Mouse (Mus musculus): ENCODE measurements at regions not wholly inside any gene's neighbourhood (a gene's known extent, or its start where the extent isn't known, plus 50 kb on each side); places are given as distances from the start of the nearest gene placed in this dataset.

- Histone ChIP-seq H3K27me3 (ENCODE audit: control insufficient read depth, insufficient read depth, low read length) (no peaks in the 10 kb centered on the region), H3K27ac (replicated peaks; ENCODE audit: low read depth, low read length) (no peak overlapping the region), H3K4me2 (ENCODE audit: low read depth, severe bottlenecking) (no peak overlapping the region), H3K4me1 (ENCODE audit: control insufficient read depth, insufficient read depth, low read length) (0 out of 2 replicates have a peak, but pooled peaks cover 2% of the 10 kb centered on the region), H3K9ac (ENCODE audit: low read length) (no peak overlapping the region), H3K36me3 (ENCODE audit: control insufficient read depth, insufficient read depth, low read length) (no peaks in the 10 kb centered on the region), H3K4me3 (ENCODE audit: low read depth, low read length) (no peak overlapping the region), H3K9me3 (ENCODE audit: control insufficient read depth, low read length) (no peaks in the 10 kb centered on the region)
- DNase-seq (ENCODE audit: low spot score) (no peak), ATAC-seq (ENCODE audit: insufficient number of reproducible peaks, low FRiP score, low TSS enrichment, low read depth) (no peak)
- WGBS, result 67% methylated on average over 4 of the region's 4 CpGs
Measured at GRCm38 (mm10) chr16:7929112-7929511, 495.8 kb downstream of the Tmem114 start.

GRCm38 (mm10) chr16:7928391-7928935, 496.5 kb downstream of the Tmem114 start:
- no peaks in the 10 kb centered on the region for H3K36me3 ChIP-seq (ENCODE audit: control insufficient read depth, insufficient read depth, low read length)
- H3K9ac ChIP-seq (ENCODE audit: low read length), result no peak overlapping the region
- H3K27me3 ChIP-seq (ENCODE audit: control insufficient read depth, insufficient read depth, low read length), result no peaks in the 10 kb centered on the region
- ATAC-seq (ENCODE audit: insufficient number of reproducible peaks, low FRiP score, low TSS enrichment, low read depth) (no peak), DNase-seq (ENCODE audit: low spot score) (no peak)
- H3K4me2 ChIP-seq (ENCODE audit: low read depth, severe bottlenecking), result no peak overlapping the region
- 0 out of 2 replicates have a peak, but pooled peaks cover 2% of the 10 kb centered on the region for H3K4me1 ChIP-seq (ENCODE audit: control insufficient read depth, insufficient read depth, low read length)
- no peak overlapping the region for H3K27ac ChIP-seq (replicated peaks; ENCODE audit: low read depth, low read length)
- no peak overlapping the region for H3K4me3 ChIP-seq (ENCODE audit: low read depth, low read length)
- H3K9me3 ChIP-seq (ENCODE audit: control insufficient read depth, low read length), result no peaks in the 10 kb centered on the region
- 68% methylated on average over 6 of the region's 6 CpGs for WGBS

- no peaks in the 10 kb centered on the region for H3K27me3 ChIP-seq (ENCODE audit: control insufficient read depth, insufficient read depth, low read length)
- DNase-seq (ENCODE audit: low spot score) (peak; percentile 24), ATAC-seq (ENCODE audit: insufficient number of reproducible peaks, low FRiP score, low TSS enrichment, low read depth) (no peak)
- H3K9me3 ChIP-seq (ENCODE audit: control insufficient read depth, low read length), result no peaks in the 10 kb centered on the region
- 71% methylated on average over 8 of the region's 8 CpGs for WGBS
- no peaks in the 10 kb centered on the region for H3K36me3 ChIP-seq (ENCODE audit: control insufficient read depth, insufficient read depth, low read length)
- H3K9ac ChIP-seq (ENCODE audit: low read length), result no peak overlapping the region
- no peak overlapping the region for H3K27ac ChIP-seq (replicated peaks; ENCODE audit: low read depth, low read length)
- H3K4me2 ChIP-seq (ENCODE audit: low read depth, severe bottlenecking), result no peak overlapping the region
- no peak overlapping the region for H3K4me3 ChIP-seq (ENCODE audit: low read depth, low read length)
- 0 out of 2 replicates have a peak, but pooled peaks cover 2% of the 10 kb centered on the region for H3K4me1 ChIP-seq (ENCODE audit: control insufficient read depth, insufficient read depth, low read length)
Measured at GRCm38 (mm10) chr16:7927756-7928155, 497.2 kb downstream of the Tmem114 start.

GRCm38 (mm10) chr16:7895786-7896185, 529.1 kb downstream of the Tmem114 start:
- no peak overlapping the region for H3K9ac ChIP-seq (ENCODE audit: low read length)
- 66% methylated on average over 2 of the region's 2 CpGs for WGBS
- no peaks in the 10 kb centered on the region for H3K4me1 ChIP-seq (ENCODE audit: control insufficient read depth, insufficient read depth, low read length)
- no peak overlapping the region for H3K4me3 ChIP-seq (ENCODE audit: low read depth, low read length)
- no peaks in the 10 kb centered on the region for H3K36me3 ChIP-seq (ENCODE audit: control insufficient read depth, insufficient read depth, low read length)
- H3K27ac ChIP-seq (replicated peaks; ENCODE audit: low read depth, low read length), result no peak overlapping the region
- DNase-seq (ENCODE audit: low spot score), result no peak
- no peaks in the 10 kb centered on the region for H3K9me3 ChIP-seq (ENCODE audit: control insufficient read depth, low read length)
- no peaks in the 10 kb centered on the region for H3K27me3 ChIP-seq (ENCODE audit: control insufficient read depth, insufficient read depth, low read length)
- H3K4me2 ChIP-seq (ENCODE audit: low read depth, severe bottlenecking), result no peak overlapping the region
- no peak for ATAC-seq (ENCODE audit: insufficient number of reproducible peaks, low FRiP score, low TSS enrichment, low read depth)

GRCm38 (mm10) chr16:7892799-7893198, 532.1 kb downstream of the Tmem114 start:
- no peak overlapping the region for H3K9ac ChIP-seq (ENCODE audit: low read length)
- H3K9me3 ChIP-seq (ENCODE audit: control insufficient read depth, low read length), result no peaks in the 10 kb centered on the region
- ATAC-seq (ENCODE audit: insufficient number of reproducible peaks, low FRiP score, low TSS enrichment, low read depth), result no peak
- no peak overlapping the region for H3K27ac ChIP-seq (replicated peaks; ENCODE audit: low read depth, low read length)
- H3K27me3 ChIP-seq (ENCODE audit: control insufficient read depth, insufficient read depth, low read length), result no peaks in the 10 kb centered on the region
- DNase-seq (ENCODE audit: low spot score), result no peak
- no peaks in the 10 kb centered on the region for H3K36me3 ChIP-seq (ENCODE audit: control insufficient read depth, insufficient read depth, low read length)
- no peak overlapping the region for H3K4me2 ChIP-seq (ENCODE audit: low read depth, severe bottlenecking)
- 82% methylated on average over 5 of the region's 5 CpGs for WGBS
- no peaks in the 10 kb centered on the region for H3K4me1 ChIP-seq (ENCODE audit: control insufficient read depth, insufficient read depth, low read length)
- no peak overlapping the region for H3K4me3 ChIP-seq (ENCODE audit: low read depth, low read length)

- DNase-seq (ENCODE audit: low spot score), result no peak
- no peak overlapping the region for H3K9ac ChIP-seq (ENCODE audit: low read length)
- no peaks in the 10 kb centered on the region for H3K27me3 ChIP-seq (ENCODE audit: control insufficient read depth, insufficient read depth, low read length)
- WGBS, result 93% methylated on average over 2 of the region's 2 CpGs
- ATAC-seq (ENCODE audit: insufficient number of reproducible peaks, low FRiP score, low TSS enrichment, low read depth), result no peak
- no peak overlapping the region for H3K4me3 ChIP-seq (ENCODE audit: low read depth, low read length)
- H3K4me2 ChIP-seq (ENCODE audit: low read depth, severe bottlenecking), result no peak overlapping the region
- no peaks in the 10 kb centered on the region for H3K9me3 ChIP-seq (ENCODE audit: control insufficient read depth, low read length)
- H3K36me3 ChIP-seq (ENCODE audit: control insufficient read depth, insufficient read depth, low read length), result no peaks in the 10 kb centered on the region
- no peak overlapping the region for H3K27ac ChIP-seq (replicated peaks; ENCODE audit: low read depth, low read length)
- no peaks in the 10 kb centered on the region for H3K4me1 ChIP-seq (ENCODE audit: control insufficient read depth, insufficient read depth, low read length)
Measured at GRCm38 (mm10) chr16:7863406-7863805, 561.5 kb downstream of the Tmem114 start.

- Histone ChIP-seq H3K9ac (ENCODE audit: low read length) (no peak overlapping the region), H3K27me3 (ENCODE audit: control insufficient read depth, insufficient read depth, low read length) (no peaks in the 10 kb centered on the region), H3K27ac (replicated peaks; ENCODE audit: low read depth, low read length) (no peak overlapping the region), H3K4me3 (ENCODE audit: low read depth, low read length) (no peak overlapping the region), H3K4me2 (ENCODE audit: low read depth, severe bottlenecking) (no peak overlapping the region), H3K4me1 (ENCODE audit: control insufficient read depth, insufficient read depth, low read length) (no peaks in the 10 kb centered on the region), H3K9me3 (ENCODE audit: control insufficient read depth, low read length) (no peaks in the 10 kb centered on the region), H3K36me3 (ENCODE audit: control insufficient read depth, insufficient read depth, low read length) (no peaks in the 10 kb centered on the region)
- ATAC-seq (ENCODE audit: insufficient number of reproducible peaks, low FRiP score, low TSS enrichment, low read depth) (no peak), DNase-seq (ENCODE audit: low spot score) (no peak)
- 88% methylated on average over 5 of the region's 5 CpGs for WGBS
Measured at GRCm38 (mm10) chr16:7839139-7839538, 585.8 kb downstream of the Tmem114 start.

GRCm38 (mm10) chr16:7831142-7831541, 593.8 kb downstream of the Tmem114 start:
- no peak for ATAC-seq (ENCODE audit: insufficient number of reproducible peaks, low FRiP score, low TSS enrichment, low read depth)
- Histone ChIP-seq H3K4me3 (ENCODE audit: low read depth, low read length) (no peak overlapping the region), H3K4me1 (ENCODE audit: control insufficient read depth, insufficient read depth, low read length) (no peaks in the 10 kb centered on the region), H3K36me3 (ENCODE audit: control insufficient read depth, insufficient read depth, low read length) (no peaks in the 10 kb centered on the region), H3K27me3 (ENCODE audit: control insufficient read depth, insufficient read depth, low read length) (no peaks in the 10 kb centered on the region), H3K9ac (ENCODE audit: low read length) (no peak overlapping the region), H3K4me2 (ENCODE audit: low read depth, severe bottlenecking) (no peak overlapping the region), H3K9me3 (ENCODE audit: control insufficient read depth, low read length) (no peaks in the 10 kb centered on the region), H3K27ac (replicated peaks; ENCODE audit: low read depth, low read length) (no peak overlapping the region)
- 63% methylated on average over 6 of the region's 6 CpGs for WGBS
- DNase-seq (ENCODE audit: low spot score), result no peak

All from limb, embryonic 11.5 days (tissue).